Mouse (Mus musculus) fat pad, adult 2 months (tissue): ENCODE data around the gene Copb1.
"Not testable (repeated sequence)": the region's sequence is repeated elsewhere in the genome, so short reads cannot be mapped to it uniquely, and the experiment has no call there.

Source experiments
- DNase-seq: peaks from one replicate; pipeline ENCODE4 v3.0.0-alpha.2; 2011; ENCODE audit warnings: low read depth, low spot score; ENCODE audit errors: extremely low read depth

The Copb1 gene

DNA sequence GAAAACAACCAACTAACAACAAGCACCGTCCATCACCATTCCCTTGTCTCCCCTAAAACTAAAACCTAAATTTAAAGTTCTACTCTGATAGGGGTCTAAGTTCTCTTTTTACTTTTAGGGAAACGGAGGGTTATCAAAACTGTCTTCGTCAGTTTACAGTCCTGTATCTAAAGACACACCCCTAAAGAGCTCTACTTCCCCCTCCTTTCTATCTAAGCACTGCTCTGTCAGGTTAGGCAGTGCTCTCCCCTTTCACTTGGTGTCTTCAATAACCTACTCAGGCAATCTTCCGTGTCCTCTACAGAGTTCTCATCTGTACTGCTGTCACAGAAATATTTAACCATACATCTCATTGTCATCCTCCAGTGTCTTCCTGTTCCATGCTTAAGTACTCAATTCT is 34.1 kb downstream of the Copb1 start:
- no peak for DNase-seq

DNA sequence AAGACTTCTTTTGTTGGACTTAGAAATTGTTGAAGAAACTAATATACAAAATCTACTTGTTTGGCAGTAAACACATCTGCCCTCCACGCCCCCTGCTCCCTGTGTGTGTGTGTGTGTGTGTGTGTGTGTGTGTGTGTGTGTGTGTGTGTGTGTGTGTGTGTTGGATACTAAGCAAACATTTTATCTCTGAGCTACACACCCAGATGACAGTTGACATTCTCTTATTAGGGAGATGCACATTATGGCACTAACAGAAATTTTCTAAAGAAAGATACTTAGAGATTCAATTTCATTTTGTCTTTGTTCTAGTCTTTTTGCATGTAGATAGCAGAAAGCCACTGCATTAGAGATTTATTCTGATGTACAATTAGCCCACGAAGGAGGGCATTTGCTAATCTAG is 37.6 kb downstream of the Copb1 start:
- no peak for DNase-seq

DNA sequence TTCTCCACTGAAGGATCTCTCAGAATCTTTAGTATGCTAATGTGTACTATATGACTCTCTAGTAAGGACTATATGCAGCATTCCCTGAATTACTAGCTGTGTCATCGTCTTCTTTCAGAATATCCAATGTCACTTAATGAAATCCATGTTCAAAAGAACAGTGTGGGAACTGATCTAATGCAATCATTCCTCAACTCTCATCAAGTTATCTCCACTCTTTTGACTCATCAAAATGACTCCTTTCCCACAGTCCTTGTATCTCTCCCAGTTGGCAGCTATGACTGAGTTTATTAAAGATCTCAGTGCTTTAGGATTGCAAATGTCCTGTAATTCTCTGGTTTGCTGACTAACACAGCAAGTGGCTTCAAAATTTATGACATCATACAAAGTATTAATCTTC is 40.1 kb downstream of the Copb1 start:
- DNase-seq = no peak

DNA sequence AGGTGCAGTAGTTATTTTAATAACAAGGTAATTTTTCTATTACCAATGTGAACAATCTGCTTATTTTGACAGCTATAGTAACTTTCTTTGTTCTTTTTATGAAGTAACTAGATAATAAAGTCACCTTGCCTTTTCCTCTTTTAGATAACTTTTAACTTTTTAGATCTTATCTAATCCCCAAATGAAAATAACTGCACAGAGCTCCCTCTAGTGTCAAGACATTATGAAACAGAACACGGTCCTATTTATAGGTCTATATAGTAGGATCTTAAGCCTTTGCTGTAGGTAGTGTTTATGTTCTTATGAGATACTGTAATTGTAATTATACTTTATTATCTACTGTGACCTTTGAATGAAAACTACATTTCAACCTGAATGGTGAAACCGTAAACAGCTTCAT is 41.0 kb downstream of the Copb1 start:
- DNase-seq = no peak

DNA sequence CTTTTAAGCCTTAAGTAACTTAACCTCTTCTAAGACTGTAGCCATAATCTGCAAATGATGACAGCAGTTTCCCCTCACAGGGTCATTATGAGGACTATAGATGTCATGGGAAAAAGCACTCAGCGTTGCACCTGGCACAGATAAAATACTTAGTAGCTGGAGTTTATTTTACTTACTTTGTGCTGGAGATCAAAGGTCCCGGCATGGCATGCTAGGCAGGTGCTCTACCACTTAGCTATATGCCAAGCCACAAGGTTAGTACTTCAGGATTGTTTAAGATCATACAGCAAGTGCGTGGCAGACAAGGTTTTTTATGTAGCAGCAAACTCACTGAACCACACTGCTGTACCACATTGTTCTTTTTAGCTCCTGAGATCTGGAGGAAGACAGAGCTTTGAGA is 43.9 kb downstream of the Copb1 start:
- no peak for DNase-seq

DNA sequence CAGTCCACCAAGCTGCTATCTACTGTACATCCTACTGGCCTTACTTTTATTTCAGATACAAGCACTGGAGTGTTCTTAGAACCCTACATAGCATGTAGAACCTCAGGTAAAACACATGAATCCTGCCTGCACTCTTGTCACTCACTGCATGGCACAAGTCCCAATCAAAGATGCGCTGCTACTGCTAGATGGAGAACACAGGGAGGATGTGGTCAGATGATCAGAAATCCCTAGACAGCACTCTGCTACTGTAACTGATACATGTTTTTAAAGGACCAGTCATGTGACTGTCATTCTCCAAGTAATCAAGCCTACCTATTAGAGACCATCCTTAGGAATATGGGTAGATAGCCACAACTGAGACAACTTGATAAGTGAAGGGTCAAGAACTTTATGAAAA is 44.7 kb downstream of the Copb1 start:
- no peak for DNase-seq

DNA sequence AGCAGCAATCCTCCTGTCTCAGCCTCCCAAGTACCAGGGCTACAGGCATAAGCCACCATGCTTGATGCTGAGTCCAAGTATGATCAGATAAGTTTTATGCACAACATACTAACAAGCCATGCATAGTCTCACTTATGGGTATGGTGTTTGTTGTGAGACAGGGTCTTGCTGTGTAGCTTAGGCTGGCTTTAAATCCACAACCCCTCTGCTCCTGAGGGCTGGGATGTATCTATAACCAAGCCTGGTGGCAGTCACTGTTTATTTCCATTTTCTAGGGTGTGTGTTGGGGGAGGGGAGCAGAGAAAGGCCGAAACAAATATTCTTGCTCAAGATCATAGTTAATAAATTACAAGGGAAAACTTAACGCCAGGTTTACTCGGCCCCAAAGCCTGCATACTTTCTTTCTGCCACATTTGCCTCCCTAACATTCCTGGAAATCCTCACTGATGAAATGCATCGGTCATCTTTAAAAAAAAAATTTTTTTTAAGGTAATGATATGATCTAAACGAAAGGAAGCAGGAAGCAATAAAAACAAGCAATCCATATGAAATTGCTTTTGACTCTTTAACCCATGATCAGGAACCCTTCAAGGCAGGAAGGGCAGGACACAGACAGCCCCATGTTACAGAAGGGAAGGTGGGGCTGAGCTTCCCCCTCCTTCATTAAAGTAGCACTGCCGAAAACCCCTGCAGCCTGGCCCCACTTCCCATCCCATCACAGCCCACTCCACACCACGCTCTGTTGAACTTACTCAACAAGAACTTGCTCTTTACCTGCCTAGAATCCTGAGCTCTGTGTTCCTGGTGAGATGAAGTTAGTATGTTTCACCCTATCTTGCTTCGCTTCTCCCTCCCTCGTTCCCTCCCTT is 50.8 kb downstream of the Copb1 start:
- DNase-seq = no peak

DNA sequence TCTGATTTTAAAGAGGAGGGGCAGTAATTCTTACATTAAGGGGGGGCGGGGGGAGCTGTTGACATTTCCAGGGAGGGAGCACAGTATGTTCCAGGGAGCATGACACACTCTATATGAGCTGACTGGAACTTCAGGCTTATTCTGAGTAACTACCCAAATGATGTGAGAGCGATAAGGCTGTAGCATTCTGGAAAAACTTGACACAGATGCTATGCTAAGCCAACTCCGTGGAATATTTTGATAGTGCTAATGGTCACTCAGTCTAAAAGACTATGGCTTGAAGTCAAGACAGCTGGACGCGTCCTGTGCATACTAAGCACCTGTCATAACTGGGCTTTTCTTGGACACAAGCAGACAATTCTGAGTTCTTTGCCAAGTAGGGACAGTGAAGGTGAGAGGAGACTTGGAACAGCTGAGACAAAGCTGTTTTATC is 51.5 kb downstream of the Copb1 start:
- DNase-seq = no peak

DNA sequence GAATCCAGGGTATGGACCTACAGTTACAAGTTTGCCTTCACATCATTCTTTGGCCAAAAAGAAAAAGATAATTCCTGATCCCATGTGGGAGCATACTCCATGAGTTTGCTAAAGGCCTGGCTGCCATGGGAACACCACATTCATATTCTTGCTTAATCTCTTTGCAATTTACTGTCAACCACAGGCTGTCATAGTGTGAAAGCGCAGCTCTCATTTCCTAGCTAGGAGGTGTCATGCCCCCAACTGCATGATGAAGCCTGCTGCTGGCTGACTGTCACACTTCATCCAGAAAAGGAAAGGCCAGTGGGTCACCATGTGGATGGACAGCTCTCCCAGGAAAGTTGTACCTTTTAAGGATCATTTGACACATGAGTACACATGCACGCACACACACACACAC is 53.9 kb downstream of the Copb1 start:
- no peak for DNase-seq

DNA sequence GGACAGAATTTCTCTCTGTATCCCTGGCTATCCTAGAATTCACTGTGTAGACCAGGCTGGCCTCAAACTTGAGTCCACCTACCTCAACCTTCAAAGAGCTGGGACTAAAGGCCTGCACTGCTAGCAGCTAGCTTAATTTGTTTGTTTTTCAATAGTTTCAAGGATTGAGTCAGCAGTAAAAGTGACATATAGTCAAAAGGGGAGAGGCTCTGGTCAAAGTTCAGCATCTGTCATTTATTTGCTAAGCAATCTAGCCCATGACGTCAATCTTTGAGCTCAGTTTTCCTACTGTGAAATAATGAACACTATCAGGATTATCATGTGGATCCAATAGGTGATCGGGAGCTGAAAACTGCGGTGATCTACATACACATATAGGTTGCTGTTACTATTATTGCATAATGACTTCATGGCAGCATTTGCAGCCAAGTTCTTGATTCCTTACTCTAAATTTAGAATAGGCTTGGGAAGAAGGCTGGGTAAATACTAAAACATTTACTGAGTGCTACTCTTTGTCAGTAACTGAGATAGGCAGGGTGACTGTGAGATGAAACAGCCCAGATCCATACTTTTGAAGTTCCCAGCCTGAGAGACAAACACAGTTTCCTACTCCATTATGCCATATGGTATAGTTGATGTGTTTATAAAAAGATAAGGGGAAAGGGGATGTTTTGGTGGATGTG is 54.9 kb downstream of the Copb1 start:
- DNase-seq = no peak

DNA sequence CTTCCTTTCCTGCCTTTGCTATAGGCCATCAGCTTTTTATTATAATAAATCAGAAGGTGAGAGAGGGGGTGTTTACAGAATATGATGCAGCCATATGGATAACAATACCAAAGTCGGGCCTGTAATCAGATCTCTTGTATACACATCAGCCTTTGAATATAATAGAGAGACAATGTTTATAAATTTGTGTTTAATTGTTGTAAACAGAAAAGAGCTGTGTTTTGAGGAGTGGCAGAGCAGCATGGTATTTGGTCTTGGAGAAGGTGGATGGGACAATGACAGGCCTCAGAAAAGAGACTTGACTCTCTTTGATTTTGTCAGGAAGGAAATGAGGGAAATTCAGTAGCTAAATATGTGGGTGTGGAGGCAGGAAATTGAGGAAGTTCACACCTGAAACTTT is 56.3 kb downstream of the Copb1 start:
- no peak for DNase-seq

DNA sequence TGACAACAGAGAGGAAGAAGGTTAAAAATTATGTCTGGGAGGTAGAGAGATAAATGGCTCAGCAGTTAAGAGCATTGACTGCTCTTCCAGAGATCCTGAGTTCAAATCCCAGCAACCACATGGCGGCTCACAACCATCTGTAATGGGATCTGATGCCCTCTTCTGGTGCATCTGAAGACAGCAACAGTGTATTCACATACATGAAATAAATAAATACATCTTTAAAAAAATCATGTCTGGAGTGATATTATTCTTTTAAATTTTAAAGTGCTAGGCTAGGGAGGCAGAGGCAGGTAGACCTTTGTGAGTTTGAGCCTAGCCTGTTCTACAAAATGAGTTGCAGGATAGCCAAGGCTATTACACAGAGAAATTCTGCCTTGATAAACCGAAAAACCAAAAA is 57.9 kb downstream of the Copb1 start:
- not testable (repeated sequence) for DNase-seq

DNA sequence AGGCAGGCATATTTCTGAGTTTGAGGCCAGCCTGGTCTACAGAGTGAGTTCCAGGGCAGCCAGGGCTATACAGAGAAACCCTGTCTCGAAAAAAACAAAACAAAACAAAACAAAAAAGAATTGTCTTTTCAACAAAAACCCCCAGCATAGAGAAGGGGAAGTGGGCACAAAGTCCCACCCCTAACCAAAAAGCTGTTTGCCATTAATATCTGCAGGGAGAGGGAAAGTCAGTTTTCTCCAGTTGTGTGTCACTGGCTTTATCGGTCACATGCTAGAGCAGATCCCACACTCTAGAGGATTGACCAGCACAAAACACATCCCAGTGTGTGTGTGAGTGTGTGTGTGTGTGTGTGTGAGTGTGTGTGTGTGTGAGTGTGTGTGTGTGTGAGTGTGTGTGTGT is 59.7 kb downstream of the Copb1 start:
- DNase-seq = not testable (repeated sequence)

DNA sequence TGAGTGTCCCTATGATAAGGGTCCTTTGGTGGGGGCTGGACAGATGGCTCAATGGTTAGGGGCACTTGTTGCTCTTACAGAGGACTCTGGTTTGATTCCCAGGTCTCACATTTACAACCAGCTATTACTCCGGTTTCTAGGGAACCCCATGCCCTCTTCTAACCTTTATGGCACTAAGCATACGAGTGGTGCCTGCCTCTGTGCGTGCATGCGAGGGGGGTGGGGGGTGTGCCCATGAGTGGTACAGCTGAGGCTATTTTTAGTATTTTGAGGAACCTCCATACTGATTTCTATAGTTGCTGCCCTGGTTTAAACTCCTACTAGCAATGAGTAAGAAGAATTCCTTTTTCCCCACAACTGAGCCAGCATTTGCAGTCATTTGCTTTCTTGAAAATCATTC is 60.3 kb downstream of the Copb1 start:
- DNase-seq = no peak

DNA sequence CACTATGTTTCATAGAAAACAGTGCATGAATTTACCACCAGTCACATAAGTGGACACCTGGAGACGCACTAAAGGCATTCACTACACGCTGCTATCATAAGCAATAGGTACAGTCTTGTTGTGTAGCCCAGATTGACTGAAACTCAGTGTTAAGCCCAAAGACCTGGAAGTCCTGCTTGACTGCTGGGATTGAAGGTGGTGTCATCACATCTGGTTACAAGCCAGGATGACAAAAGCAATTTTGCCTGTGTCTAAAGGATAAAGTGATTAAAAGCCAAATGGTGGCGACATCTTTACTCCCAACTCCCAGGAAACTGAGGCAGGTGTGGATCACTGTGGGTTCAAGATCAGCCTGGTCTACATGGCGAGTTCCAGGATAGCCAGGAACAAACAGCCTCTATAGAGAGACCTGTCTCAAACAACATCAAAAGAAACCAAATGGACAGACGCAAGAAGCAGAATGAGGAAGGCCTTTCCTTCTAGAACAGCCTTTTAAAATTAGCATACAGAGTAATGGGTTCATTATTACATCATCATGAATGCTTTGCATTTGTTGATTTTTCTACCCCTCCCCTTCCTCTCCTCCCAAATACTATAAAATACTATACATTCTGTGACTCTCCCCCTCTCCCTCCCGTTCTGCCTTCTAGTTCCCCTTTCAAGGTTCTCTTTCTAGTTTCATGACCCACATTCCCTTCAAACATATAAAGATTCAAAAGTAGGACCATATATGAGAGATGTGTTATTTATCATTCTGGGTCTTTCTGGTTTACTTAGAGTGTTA is 61.0 kb downstream of the Copb1 start:
- DNase-seq = peak; percentile 49

DNA sequence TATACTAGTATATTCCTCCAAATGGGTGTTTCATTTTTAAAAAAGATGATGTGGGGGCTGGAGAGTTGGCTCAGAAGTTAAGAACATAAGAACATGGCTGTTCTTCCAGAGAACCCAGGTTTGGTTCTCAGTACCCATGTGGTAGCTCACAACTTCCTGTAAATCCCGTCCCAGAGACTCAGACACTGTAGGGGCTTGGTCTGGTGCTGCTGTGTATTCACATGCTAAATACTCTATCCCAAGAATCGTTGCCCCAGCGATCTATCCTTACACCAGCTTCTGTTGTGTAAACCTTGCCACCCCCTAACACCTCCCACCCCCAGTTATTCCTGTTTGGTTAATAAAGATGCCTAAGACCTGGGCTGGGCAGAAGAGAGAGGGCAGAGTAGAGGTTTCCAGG is 61.9 kb downstream of the Copb1 start:
- DNase-seq = no peak

DNA sequence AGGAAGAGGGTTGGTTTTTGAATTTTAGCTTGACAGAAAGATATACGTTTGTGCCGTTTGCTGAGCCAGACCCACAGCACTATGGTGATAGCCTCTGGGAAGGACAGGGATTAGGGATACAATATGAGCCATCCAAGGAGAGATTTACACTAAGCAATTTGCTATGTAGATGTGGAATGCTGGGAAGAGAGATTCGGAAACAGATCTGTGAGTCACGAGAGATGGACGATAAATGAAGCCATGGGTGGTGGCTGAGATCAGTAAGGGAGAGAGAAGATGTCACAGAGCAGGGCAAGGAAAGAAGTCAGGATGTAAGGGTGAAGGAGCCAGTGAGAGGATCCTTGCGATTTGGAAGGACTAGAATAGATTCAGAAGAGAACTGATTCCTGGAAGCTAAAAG is 71.1 kb downstream of the Copb1 start:
- DNase-seq = no peak

DNA sequence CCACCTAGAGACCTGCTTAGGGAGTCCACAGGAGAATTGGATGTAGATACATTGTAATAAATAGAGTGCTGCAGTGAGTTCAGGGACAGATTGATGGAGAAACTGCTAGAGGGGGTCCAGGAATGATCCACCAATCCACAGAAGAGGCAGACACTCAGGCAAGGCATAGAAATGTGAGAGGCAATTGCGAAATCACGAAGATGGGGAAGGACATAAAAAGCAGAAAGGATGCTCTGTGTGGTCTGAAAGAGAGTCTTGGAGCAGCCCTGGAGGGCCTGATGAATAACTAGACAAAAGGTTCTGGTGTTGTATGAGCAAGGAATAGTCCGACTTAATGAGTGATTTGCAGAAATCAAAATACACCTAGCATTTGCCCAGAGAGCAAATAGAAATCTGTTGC is 71.8 kb downstream of the Copb1 start:
- no peak for DNase-seq

DNA sequence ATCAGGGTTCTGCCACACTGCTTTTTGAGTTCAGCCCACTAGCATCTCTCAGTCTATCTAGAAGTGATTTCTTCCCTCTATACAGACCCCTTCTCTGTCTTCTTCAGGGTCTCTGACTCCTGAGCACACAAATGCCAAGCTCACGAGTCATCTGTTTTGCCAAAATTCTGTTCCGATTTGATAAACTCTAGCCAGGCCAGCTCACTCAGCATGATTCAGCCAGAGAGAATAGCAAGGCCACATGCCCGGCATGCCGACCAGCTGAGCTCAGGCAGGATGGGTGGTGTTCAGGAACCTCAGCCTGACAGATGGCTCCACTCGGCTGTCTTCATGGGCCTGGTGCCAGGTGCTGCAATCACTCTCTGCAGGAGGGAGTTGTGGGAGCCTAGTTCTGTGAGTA is 73.1 kb downstream of the Copb1 start:
- no peak for DNase-seq

DNA sequence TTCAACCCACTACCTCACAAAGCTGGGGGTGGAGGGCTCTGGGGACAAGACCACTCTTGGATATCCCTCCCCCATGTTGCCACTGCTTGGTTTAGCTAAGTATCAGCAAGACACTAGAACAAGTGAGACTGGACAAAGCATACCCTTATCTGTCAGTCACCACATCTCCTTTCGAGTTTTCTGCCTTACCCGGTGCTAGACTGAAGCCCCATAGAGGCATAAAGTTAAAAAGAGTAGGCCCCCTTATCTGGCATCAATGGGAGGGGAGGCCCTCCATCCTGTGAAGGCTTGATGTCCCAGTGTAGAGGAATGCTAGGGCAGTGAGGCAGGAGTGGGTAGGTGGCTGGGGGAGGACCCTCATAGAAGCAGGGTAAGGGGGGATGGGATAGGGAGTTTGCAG is 77.9 kb downstream of the Copb1 start:
- no peak for DNase-seq

DNA sequence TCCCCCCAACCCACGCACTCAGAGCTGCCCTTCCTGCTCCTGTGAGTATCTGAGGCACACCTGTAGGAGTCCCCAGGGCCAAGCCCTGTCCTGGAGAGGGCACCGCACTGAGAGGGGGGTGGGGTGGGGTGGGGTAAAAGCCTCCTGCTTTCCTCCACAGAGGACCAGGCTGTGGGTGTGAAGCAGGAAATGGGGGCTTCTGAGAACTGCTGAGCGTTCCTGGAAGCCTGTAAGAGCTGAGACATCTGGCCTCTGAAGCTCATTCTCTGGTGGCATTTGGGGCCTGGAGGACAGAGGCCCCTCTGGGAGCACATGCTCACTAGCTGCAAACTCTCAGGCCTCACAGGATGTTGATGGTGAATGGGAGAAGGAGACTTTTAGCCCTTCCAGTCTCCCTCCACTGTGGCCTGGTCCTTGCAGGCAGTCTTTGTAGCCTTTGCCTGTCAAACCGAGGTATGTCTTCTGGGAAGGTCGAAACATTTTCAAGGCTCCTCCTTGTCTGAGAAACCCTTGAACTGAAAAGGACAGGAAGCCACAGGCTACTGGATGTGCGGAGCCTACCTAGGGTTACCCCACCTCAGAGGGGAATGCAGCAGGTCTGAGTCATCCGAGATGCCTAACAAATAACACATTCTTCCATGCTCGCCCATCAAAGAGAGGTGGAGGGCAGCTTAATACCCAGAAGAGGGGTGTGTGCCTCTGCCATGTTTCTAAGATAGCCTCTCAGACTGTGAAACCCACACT is 83.0 kb downstream of the Copb1 start:
- no peak for DNase-seq
